Mouse (Mus musculus) liver, adult (tissue): ENCODE measurements around the gene Sox2.

ENCODE experiments used
- GATA4 ChIP-seq: IDR thresholded peaks from 2 replicates; pipeline ENCODE4 v1.6.1; 2014; ENCODE audit warnings: mild to moderate bottlenecking, low read length; ENCODE audit not compliant: insufficient replicate concordance

Sox2 gene

DNA sequence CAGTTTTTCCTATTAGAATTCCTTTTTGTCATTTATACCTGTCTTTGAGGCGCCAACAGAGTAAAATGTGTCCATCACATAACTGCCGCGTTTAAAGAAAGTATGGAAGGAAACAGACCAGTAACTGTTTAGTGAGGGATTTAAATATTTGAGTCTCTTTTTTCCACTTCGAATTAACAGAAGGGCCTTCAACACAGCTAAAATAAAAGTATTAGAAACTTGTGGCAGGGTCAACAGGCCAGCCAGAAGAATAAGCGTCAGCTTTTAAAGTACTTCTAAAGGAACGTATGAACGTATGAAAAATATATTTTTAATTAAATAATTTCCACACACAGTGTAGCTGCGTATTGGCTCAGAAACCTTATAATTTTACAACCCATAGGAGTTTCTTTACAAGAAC is 9.9 kb upstream of the Sox2 start:
- TF ChIP-seq GATA4: no peak

DNA sequence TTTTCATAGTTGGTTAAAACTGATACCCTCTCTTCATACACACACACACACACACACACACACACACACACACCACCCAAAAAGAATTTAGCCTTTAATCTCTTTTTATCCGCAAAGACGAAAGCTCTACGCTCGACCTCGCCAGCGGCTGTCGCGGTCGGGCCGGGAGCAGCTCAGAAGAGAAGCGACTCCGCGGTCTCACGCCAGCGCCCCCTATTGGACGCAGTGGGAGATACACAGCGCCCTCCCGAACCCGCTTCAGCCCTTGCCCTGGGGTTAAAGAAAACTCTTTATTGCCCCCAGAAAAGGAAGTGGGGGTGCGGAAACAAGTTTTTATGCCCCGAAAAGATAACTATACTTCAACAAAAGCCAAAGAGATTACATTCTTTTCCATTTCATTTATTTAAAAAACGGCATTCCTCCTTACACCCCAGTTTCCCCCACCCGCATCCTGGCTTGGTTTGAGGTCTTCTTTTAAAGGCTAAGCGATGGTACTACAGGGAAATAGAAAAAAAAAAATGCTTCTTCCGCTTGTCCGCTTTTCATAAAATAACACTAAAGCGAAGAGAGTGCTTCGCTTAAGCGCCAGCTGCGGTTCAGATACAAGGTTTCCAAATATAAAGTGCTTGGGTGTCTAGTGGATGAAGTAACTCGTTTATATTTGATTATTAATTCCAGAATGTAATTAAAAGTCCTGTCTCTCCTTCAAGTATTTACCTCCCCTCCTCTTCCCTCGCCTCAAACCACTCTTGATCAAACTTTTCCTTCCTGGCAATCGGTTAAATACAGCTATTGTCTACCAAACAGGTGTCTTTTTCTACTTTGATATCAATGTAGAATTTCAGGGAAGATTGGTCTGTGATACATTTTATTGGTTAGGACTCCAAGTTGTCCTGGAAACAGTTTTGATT is 9.3 kb upstream of the Sox2 start:
- TF ChIP-seq GATA4: no peak

DNA sequence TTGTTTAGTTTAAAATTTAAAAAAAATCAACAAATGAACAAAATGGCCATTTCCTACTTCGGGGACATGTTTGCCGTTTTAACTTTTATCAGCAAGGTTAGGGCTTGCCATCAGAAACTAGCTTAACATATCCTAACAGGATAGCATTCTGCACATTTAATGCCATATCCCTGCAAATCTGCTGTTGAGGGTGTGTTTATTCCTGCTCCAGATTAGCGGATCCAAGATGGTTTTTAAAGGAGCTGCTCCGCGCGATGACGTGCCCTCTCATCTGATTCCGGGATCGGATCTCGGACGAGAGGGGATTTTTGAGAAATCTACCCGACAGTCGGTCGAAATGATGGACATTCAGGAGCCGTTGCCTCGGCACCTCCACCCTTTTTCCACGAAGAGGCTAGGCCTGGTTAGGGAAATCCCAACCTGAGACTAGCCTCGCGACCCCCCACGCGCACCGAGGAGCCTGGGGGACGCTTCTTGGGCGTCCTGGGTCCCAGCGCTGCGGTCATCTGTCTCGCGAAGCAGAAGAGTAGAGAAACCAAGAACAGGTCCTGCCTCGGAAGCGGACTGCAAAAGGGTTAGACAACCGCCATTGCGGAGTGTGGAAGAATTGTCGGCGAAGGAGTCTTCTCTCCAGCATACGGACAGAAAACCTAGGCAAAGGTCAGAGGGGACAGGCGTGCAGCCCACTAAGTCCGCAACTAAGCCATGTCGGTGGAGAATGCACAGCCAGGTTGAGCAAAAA is 8.3 kb upstream of the Sox2 start:
- no peak for TF ChIP-seq GATA4

DNA sequence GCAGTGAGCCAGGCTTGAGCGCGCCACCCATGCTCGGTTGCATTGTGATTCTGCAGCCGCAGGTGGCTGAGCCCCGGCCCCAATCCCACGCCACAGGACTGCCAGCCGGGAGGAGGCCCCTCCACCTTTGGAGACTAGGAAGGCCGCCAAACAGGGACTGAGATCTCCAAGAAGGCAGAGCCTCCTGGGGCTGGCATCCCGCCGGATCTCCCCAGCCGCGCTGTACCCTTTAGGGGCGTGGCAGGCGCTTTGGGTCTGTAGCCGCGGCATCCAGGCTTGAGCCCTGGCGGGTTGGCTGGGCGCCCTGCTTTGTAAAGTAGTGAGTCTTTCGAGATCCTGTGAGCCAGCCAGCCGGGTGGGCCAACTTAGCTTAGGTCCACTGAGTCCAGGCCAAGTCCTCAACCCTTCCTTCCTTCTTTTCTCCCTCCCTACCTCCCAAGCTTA is 7.7 kb upstream of the Sox2 start:
- no peak for TF ChIP-seq GATA4

DNA sequence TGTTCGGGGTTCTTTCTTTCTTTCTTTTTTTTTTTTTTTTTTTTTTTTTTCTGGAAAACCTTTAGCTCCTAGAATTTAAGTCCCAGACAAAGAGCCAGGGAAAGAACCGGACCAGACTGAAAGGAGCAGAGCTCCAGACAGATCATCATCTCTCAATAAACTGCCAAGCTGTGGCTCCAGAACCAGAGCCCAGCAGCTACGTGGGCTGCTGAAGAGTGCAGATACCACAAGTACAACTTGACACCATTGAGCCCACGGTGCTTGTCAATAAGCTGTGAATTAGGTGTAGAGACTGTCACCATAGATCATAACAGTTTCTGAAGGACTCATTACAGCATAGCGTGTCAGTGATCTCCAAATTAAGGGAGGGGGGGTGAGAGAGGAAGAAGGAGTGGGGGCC is 7.1 kb upstream of the Sox2 start:
- TF ChIP-seq GATA4: no peak

DNA sequence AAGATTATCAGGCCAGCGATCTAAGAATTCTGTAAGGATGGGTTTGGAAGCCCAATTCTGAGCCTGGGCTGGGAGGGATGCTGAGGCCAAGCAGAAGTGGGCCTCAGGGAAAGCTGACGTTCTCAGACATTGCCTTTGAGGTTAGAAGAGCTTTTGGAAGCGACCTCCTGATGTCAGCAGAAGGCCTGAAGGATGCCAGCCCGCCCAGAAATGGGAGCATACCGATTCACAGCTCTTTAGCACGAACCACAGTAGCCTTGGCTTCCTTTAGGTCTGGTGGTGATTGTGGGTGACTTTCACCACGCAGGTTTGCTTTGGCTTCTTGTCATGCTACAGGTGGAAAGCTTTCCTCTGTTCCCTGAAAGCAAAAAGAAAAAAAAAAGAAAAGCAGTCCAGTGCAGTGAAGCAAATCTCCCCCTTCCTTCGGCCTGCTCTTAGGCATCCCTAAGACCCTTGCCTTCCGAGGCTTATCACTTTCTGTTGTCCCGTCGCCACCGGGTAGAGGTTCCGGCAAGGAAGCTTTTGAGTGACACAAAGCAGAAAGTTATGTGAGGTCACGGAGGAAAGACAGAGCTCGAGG is 6.6 kb upstream of the Sox2 start:
- no peak for TF ChIP-seq GATA4

DNA sequence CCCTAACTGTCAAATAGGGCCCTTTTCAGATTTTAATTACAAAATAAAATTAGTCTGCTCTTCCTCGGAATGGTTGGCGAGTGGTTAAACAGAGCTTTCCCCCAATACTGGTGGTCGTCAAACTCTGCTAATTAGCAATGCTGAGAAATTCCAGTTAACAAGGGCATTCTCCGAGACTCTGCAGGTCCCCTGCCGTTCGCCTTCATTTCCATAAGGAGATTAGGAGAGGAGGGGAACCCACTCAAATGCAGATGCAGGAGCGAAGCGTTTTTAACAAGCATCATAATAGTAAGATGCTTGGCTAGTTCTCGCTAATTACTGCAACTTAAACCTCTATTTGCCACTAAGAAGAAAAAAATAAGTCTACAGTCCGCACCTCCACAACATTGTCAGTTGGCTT is 4.0 kb upstream of the Sox2 start:
- TF ChIP-seq GATA4: no peak

DNA sequence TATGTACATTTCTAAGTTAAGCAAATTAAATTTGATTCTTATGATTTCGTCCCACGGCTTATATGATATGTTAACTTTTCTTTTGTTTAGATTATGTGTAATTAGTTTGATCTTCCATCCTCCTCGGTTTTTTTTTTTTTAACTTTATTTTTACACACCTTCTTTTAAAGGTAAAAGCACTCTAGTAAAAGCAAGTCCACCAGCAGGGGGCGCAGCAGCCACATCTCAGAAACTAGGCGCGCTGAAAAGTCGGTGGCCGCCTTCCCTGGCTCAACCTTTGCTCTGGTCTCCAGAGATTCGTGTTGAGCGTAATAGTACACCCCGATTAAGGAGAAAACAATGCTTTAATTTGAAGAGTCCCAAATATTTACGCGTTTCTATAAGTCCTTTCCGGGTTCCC is 2.5 kb upstream of the Sox2 start:
- no peak for TF ChIP-seq GATA4

DNA sequence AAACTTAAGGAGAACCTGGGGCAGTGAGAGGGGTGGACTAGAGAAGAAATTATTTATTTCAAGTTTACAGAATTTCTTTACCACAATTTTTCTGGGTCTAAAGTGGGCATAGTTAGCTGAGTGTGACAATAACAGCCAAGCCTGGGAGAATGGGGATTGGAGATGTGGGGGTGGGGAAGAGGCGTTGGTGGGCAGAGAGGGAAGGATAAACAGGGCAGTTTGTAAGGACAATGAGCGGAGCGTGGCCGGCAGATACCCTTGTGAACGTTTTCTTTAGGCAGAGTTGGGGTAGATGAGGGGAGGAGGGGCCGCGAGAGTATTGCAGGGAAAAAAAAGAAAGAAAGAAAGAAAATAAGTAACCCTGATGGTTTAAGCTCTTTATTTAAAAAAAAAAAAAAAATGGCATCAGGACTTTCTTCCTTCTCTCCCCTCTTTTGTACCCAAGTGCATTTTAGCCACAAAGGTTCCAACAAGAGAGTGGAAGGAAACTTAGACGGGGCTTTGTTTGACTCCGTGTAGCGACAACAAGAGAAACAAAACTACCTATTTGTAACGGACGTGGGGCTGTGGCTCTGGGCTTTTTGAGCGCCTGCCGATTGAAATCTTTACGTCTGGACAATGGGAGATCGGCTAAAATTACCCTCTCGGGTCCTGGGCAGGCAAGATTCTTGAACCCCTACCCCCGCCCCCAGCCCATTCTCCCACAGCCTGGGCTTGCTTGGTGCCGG is 1.9 kb upstream of the Sox2 start:
- TF ChIP-seq GATA4: no peak

DNA sequence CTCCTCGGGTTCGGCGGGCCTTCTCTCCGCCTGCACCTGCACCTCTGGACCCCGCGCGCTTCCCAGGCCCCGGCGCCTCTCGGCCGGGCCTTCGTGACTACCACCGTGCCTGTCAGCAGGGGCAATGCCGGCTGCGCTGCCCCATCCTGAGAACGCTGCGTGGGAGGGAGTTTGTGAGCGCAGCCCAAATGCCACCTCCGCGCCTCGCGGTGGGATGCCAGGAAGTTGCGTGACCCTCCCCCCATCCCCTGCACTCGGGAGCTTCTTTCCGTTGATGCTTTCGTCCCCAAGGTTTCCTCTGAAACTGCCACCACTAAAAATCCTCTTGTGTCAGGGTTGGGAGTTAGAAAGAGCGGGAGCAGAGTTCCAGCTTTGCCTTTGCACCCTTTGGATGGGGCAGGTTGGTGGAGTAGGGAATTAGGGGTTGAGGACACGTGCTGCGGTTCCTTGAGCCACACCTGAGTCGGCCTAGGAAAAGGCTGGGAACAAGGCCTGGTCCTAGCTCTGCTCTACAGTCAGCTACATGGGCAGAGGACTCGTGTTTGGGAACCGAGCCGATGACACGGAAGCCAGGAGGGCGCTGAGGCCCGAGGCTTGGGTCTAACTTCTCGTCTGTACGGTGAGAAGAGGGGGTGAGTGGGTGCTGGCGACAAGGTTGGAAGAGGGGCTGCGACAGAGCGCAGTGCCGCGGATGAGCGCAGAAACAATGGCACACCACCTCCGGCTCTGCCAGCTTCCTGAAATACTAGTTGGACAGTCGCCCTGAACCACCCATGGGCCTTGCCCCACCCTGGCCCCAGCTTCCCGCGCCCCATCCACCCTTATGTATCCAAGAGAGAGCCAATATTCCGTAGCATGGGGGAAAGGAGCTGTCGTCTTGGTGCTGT is 1.1 kb upstream of the Sox2 start:
- no peak for TF ChIP-seq GATA4

DNA sequence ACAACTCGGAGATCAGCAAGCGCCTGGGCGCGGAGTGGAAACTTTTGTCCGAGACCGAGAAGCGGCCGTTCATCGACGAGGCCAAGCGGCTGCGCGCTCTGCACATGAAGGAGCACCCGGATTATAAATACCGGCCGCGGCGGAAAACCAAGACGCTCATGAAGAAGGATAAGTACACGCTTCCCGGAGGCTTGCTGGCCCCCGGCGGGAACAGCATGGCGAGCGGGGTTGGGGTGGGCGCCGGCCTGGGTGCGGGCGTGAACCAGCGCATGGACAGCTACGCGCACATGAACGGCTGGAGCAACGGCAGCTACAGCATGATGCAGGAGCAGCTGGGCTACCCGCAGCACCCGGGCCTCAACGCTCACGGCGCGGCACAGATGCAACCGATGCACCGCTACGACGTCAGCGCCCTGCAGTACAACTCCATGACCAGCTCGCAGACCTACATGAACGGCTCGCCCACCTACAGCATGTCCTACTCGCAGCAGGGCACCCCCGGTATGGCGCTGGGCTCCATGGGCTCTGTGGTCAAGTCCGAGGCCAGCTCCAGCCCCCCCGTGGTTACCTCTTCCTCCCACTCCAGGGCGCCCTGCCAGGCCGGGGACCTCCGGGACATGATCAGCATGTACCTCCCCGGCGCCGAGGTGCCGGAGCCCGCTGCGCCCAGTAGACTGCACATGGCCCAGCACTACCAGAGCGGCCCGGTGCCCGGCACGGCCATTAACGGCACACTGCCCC is 586 bp downstream of the Sox2 start:
- no peak for TF ChIP-seq GATA4

DNA sequence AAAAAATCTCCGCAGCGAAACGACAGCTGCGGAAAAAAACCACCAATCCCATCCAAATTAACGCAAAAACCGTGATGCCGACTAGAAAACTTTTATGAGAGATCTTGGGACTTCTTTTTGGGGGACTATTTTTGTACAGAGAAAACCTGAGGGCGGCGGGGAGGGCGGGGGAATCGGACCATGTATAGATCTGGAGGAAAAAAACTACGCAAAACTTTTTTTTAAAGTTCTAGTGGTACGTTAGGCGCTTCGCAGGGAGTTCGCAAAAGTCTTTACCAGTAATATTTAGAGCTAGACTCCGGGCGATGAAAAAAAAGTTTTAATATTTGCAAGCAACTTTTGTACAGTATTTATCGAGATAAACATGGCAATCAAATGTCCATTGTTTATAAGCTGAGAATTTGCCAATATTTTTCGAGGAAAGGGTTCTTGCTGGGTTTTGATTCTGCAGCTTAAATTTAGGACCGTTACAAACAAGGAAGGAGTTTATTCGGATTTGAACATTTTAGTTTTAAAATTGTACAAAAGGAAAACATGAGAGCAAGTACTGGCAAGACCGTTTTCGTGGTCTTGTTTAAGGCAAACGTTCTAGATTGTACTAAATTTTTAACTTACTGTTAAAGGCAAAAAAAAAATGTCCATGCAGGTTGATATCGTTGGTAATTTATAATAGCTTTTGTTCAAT is 1.4 kb downstream of the Sox2 start:
- no peak for TF ChIP-seq GATA4

DNA sequence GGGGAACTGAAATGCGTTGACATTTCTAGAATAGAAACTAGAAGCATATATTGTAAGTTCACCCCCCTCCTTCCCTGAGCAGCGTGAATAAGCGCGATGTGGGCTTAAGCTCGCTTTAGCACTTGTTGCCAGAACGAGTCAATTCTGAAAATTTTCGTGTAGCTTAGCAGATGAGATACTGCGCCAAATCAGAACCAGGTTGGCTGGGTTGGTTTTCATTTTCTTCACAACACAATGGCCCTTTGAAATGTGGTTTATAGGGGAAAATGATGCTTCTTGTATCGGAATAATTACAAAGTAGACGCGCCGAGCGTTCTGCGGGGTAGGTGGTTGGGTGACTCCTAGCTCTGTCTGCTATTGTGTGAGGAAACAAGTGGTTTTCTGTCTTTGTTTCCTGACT is 2.4 kb downstream of the Sox2 start:
- TF ChIP-seq GATA4: no peak
